Mouse (Mus musculus) MEL (cell line): ENCODE measurements around the gene Syce2.

Experiments
- CHD1 ChIP-seq: IDR thresholded peaks from 2 replicates; pipeline ENCODE4 v1.6.1; 2012; ENCODE audit warnings: low read depth, mild to moderate bottlenecking, inconsistent platforms, low read length, improper control_type of control experiment
- EP300 ChIP-seq, 2 experiments: IDR thresholded peaks; 2 replicates each; pipeline ENCODE4 v1.6.1; 2011; ENCODE audit warnings: improper control_type of control experiment in 2 of 2, low read length in 2 of 2, low read depth in 1 of 2, mild to moderate bottlenecking in 1 of 2
- MAFK ChIP-seq: IDR thresholded peaks from 2 replicates; pipeline ENCODE4 v1.6.1; 2011; ENCODE audit warnings: low read depth, mild to moderate bottlenecking, low read length, improper control_type of control experiment, borderline replicate concordance

- TF ChIP-seq MAFK (no peak), CHD1 (no peak; the same call in 1 of the 2 replicates), EP300 (IDR thresholded peaks at IDR 0.05; ENCODE audit: low read depth in 1 of 2, low read length in 2 of 2) (peak in 1 of 2 experiments; percentile 62; a peak in 2 of 4 replicates)
Measured at GRCm38 (mm10) chr8:84856864-84857441, 15.0 kb upstream of the Syce2 start, which contains the start of gene Farsa.
